Mouse (Mus musculus) R1 (cell line): ENCODE measurements at regions not wholly inside any gene's neighbourhood (a gene's known extent, or its start where the extent isn't known, plus 50 kb on each side); places are given as distances from the start of the nearest gene placed in this dataset.

Experiments used
- DNase-seq: peaks from one replicate; pipeline ENCODE4 v3.0.0-alpha.2; 2018; ENCODE audit warnings: low read depth, low spot score

DNA sequence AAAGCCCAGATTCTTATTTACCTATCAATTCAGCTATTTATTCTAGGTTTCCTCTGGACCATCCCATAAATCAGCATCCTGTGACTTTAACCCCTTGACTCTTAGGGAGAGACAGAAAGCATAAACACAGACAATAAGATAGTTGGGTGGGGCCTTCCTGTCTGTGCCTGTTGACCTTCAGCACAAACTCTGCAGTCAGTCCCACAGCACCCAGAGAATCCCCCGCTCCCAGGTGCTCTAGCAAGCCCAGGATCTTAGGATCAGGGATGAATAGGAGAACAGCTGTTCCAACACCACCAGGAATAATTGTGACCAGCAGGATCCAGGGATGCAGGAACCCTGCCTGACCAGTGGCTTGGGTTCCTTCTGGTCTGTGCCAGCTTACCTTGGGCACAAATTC, 107.8 kb downstream of the Basp1 start:
- DNase-seq = peak; percentile 92

DNA sequence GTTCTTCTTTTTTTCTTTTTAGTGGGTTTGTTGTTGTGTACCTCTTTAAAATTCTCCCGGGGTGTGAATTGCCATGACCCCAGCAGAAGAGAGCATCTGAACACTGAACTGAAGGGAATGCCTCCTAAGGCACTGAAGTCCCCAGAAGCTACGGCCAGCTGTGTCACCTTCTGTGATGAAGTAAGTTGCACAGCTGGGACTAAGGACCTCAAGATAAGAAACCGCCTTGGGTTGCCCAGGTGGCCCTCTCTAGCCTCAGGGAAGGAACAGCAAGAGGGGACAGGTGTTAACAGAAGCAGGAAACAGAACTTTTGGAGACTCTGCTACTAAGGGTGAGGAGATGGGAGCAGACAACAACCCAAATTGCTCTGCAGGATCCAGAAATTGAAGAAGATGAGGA, 110.2 kb downstream of the Basp1 start:
- no peak for DNase-seq

DNA sequence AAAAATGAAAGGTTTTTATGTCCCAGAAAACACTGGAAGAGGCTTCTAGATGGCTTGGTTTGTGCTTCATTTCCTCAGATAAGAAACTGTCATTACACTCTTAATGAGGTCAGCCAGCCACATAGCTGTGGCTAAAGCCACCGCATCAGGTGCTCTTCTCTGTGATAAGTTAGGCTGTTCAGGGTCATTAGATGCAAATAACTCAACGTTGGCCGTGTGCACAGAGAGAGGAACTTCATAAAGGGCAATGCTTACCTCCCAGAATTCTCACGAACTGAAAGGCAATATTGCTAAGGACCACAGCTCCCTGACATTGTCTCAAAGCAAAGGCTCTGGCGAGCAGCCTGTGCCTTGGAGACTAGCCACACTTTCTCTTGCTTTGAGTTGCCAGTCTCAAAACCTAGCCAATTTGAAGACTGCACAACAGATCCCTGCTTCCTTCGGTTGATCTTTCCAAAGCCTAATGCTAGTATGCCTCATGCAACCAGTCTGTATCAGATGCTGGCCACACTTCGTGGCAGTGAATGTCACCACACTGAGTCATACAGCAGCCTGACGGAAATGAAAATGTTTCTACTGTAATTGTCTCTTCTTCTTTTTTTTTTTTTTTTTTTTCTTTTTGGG, 110.8 kb downstream of the Basp1 start:
- DNase-seq = no peak

DNA sequence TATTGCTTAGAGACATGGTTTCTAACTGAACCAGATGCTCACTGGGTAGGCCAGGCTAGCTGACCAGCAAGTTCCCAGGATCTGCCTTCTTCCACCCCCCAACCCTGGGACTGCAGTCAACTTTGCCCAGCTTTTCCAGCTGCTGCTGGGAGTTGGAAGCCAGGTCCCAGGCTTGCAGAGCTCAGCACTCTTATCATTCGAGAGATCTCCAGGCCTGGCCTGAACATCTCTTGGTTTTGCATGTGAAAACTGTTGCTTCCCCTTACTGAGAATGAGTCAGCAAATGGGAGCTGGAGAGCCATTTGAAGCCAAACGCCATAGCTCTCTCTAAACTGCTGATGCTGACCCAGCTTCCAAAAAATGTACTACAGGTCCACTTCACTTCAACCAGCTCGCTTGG, 111.8 kb downstream of the Basp1 start:
- peak; percentile 59 for DNase-seq

DNA sequence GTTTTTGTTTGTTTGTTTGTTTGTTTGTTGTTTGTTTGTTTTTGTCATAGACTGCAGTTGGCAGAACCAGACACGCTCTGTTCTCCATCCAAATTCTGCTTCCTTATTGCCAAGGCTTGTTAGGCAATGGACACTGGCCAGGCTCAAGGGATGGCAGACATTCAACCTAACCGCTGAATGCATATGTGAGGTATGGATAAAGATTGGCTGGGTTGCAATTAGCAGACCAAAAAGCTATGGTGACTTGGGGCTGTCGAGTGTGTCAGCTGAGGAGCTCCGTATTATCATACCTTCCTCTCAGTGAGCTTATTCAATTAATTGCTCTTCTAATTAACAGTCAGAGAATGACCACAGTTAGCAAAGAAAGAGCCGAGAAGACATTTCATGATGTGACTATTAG, 116.3 kb downstream of the Basp1 start:
- no peak for DNase-seq

DNA sequence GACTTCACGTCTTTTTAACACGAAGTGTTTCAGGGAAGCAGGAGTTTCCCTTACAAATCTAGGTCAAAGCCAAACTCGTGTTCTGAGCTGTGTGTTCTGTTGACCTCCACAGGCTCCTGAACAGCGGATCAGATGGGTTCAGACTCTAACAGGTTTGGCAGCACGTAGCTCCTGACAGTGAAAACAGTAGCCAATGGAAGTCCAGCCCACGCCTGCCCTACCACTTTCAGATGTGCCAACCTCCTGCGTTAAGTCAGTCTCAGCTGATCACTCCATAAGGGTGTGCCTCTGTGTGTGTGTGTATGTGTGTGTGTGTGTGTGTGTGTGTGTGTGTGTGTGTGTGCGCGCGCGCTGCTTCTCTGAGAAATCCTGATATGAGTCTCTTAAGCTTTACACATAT, 116.8 kb downstream of the Basp1 start:
- DNase-seq = peak; percentile 7

DNA sequence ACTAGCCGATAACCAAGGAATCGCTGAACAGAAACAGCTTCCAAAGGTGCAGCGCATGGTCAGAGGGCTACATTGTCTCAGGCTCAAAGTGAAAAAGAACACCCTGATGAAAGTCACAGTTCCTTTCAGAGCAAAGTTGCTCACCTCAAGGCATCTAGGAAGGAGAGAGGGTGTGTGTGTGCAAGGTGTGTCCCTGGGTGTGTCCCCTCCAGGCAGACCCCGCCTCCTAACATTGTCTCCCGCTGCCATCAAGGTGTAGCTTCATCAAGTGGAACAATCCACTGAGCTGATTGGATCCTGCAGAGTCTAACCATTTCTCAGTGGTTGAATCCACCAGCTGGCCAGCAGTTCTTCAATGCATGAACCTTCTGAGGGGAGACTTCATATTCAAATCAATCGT, 117.8 kb downstream of the Basp1 start:
- peak; percentile 44 for DNase-seq

DNA sequence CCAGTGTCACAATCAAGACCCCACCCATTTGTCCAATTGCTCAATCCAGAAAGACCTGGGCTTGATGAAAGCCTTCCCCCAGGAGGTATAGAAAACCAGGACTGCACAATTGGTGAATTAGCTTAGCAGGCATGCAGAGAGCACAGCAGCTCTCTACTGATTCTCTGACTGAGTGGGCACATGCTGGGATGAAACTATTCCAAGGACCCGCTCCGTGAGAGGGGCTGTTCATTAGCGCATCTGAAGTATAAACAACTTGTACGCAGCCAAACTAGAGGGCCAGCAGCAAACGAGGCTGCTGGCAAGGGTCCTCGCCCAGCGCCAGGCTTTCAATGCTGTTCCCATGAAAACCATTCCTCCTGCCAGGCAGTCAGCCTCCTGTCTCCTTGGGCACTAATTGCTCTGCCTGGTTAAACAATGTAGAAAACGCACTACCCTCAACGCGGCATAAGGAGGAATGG, 122.3 kb downstream of the Basp1 start:
- DNase-seq = peak; percentile 74

DNA sequence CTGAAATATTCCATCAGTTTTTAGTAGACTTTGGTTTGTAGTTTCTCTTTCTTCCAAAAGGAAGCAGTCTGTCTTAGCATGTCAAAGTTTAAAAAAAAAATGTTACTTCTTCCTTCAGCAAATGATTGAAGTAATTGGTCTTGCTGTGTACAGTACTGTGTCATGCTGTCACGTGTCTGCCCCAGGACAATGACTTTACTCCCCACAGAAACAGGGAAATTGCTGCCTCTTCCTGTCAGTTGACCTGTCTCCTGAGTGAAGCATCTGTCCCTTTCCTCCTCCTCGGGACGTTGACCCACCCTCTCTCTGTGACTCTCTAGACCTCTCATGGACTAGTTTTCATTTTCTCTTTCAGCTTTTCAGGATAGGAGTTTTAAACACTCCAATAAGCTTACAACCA, 125.7 kb downstream of the Basp1 start:
- DNase-seq = no peak

DNA sequence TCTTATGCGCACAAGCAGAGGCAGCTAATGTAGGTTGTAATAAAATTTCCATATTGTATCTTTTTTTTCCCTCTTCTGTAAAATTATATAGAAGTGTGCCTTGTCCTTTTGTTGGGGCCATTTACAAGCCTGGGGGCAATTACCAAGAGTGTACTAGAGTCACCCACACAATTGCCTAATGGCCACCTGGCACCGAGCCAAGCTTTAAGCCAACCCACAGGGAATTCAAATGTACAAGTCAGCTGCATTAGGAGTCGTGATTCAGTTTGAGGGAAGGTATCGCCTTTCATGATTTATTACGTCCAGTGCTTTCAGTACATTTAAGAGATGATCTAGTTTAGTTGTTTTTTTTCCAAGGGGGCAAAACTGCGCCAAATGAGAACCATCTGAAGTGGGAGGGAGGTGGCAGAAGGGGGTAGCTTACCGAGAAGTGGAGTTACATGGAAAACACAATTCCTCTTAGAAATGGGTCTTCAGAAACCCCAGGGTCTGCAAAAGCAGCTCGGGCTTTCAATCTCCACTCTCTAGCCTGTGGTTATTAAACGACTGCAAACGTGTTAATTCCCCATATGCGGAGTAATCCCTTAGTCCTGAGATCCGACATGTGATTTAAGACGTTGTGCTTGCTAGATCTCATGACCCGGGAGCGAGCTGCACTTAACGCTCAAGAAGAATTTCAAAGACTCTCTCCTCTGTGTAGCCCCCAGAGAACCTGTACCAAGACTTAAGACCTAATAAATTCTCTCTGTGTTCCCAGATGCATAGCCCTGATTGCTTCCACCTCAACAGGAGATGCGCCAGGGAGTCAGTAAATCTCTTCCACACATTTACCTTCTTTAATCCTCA, 129.0 kb downstream of the Basp1 start:
- no peak for DNase-seq

DNA sequence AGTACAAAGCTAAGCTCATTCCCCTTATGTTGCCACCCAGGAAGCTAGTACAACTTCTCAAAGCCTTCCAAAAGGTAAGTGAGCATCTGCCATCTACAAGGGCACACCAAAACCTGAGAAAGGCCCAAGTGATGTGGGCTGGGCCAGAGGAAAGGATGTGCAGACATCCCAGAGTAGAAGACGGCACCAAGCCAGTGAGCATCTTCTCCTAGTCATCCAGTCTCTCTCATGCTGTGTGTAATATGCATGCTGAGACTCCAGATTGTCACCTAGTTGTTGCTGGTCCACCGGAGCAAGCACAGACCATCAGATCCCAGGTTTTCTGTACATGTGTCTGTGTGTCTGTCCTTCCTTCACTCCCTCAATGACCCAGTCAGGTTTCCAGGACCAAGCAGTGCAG, 129.9 kb downstream of the Basp1 start:
- DNase-seq = no peak

DNA sequence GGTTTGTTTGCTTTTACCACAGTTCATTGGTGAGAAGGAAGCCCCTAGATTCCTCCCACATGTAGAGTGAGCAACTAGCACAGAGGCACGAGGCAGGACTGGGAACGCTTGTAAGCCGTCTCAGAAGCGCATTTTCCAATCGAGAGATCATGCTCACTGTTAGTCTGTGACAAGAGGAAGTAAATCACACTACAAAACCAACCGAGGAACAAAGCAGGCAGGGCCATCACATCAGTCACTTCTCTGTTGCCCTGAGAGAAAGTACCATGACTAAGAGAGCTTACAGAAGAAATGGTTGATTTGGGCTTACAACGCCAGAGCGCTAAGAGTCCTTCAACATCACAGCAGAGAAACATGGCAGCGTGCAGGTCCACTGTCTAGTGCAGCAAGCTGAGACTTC, 131.2 kb downstream of the Basp1 start:
- no peak for DNase-seq

DNA sequence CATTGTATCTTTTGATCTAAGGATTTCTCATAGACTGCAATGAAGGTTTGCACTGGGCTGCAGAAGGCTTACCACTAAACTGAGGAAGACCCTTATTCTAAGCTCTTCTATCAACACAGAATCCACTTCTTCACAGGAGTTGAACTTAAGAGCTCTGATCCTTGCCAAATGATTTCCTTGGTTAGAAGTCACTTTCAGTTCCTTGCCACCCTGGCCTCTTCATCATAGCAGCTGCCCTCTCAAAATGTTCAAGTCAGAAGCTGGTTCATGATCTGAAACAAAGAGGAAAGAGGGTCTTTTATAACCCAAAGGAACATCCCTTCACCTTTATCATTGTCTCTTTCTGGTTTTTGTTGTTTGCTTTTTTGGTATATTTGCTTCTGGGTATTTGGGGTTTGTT, 131.6 kb downstream of the Basp1 start:
- DNase-seq = no peak

DNA sequence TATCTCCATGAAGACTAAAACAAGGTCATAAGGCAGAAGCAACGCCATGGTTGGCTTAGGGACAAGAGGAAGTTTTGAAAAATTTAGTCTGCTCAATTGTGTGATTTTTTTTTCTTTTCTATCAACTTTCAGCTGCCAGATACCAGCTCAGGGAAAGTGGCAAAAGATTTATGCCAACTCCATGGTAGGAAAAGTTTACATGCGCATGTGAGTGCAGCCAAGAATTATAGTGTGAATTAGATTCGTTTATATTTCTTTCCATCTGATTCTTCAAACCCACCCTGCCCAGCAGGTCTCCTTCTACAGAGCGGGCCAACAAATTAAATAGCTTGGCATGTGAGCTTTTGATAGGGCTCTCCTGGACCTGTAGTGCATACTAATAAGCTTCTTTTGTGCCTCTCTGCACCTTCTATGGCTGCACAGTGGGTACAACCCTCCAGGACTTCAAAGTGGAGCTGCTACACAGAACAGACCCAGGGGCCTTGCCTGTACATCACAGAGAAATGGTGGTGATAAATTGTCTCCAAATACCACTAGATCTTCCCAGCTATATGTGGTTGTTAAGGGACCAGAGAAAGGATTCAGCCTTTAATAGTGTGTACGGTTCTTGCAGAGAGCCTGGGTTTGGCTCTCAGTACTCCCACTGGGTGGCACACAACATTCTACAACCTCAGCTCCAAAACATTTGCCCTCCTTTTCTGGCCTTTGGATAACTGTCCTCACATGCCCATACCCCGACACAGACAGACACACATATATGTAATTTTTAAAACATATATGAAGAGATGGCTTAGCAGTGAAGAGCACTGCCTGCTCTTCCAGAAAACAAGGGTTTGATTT, 135.0 kb downstream of the Basp1 start:
- no peak for DNase-seq

DNA sequence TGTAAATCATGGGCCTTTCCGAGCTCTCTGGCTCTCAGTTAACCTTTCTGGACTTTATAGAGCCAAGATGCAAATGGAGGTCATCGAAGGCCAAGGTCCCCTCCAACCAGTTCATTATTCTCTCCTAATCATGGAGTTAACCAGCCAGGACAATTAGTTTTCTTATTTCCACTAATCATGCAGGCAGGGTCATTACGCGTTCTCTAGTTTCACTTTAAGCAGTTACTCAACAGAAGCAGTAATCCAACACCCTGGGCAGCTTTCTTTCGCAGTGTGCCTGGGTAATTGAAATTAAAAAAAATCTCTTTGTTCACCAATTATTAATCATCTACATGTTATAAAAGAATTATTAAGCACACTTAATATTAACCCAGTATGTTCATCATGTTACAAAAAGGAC, 137.3 kb downstream of the Basp1 start:
- DNase-seq = peak; percentile 9

DNA sequence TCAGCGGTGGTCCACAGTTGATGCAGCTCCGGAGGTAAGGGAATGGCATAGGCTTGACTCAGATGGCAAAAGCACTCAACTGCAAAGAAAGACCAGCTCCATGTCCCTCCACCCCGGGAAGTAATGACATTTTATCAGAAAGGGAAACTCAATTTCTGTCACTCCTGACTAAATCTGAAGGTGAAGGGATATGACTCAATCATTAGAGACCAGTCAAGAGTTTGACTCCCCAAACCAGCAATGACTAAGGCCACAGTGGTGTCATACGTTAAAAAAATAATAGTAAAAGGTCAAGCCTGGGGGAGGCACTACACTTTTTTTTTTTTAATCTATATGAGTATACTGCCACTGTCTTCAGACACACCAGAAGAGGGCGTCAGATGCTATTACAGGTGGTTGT, 141.7 kb downstream of the Basp1 start:
- DNase-seq = no peak

DNA sequence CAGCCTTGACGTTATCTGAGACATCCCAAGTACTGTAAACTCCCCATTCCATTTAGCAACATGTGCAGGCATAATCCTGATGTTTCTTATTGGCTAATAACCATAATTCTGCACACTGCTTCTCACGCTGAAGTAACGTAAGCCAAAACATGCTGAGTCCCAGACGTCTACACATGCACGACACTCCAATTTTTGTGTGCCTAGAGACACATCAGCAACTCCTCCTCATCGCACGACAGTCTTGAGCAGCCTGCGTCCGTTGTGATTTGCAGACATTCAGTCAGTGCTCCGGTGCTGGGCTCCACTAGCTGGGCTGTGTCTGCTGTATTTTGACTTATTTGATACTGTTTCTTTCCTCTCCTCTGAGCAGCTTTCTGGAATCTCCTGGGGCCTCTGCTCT, 143.2 kb downstream of the Basp1 start:
- peak; percentile 17 for DNase-seq

DNA sequence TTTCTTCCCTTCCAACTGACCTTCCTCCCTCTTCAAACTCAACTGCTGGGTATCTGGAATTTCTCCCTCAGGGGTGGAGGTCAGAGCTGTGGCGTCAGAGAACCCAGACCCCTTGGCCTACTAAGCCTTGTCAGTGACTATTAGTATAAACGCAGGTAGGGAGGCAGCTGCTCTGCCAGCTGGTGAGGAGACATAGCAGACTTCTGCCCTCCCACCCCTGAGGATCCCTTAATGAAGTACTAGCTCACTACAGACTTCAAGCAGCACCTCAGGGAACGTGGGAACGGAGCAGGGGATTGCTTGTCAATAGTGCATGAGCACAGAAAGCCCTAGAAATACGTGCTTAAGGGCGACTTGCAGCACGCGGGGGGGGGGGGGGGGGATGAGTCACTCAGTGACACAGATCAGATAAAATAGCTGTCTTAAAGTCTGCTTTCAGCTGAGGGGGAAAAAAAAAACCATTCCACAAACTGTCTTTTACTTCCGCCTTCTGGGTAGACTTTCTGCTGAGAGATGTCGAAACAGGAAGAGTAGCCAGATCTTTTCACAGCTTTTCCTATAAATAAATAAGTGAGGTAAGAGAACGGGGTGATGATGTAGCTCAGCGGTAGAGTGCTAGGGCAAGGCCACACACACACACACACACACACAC, 144.1 kb downstream of the Basp1 start:
- DNase-seq = peak; percentile 10

DNA sequence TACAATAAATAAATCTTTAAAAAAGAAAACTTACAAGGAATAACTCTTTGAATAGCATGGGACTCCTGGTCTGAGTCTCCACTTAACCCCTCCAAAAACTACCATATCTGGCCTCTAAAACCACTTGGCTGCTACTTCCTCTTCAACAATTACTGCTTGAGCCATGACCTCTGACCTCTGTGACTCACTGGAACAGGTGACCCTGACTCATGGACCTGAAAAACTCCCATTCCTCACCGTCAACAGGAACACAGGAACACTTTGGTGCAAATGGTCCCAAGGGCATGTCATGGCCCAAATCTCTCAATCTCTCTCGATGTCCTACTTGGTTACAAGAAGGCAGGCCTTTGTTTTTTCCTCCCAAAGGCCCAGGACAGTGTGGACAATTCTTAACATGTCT, 145.1 kb downstream of the Basp1 start:
- peak; percentile 16 for DNase-seq

DNA sequence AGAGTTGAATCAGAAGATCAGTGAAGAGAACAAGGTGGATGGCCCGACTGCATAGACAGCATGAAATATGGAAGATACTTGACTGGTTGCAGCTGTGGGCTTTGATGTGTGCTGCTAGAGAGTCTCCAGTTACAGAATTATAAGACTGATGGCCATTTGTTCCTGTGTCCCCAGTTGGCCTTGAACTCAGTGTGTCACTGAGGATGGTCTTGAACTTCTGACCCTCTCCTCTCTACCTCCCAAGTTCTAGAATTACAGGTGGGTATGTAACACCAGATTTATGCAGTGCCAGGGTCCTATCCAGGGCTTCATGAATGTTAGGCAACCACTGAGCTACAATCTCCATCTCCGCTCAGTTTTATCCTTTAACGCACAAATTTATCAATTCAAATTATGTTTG, 146.1 kb downstream of the Basp1 start:
- no peak for DNase-seq

DNA sequence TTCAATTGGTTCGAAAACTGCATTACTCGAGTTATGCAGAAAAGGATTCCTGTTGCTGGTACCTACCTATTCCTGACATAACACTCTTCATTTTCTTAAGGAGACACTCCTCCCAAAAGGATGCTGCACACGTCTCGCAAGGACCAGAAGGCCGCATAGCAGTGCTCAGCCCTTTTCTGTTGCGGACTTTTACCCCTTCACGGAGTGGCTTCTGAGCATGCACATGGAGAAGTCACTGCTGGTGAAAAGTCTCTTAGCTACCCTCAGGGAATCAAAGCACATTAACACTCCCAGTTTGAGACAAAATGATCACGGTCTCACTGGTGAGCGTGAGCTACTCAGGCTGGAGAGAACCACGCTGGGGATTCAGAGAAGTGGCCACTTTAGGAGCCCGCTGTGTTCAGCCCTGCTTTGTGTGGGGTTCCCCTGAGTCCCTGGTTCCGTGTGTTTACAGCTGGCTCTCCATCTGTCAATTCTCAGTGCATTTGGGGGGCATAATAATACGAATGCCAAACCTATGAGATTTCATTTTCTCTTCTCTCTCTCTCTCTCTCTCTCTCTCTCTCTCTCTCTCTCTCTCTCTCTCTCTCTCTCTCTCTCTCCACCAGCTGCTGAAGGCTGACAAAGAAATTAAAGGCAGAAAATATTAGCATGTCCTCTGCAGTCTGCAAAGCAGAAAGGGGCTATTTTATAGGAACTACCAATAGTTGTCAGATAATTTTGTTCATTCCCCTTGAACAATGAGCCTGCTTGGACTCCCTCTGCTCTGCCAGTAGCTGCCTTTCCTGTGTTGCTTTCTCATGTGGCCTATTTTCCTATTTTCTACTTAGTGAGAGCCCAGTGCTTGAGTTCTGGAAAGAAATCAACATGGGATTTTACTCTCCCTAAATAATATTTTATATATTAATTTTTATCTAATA, 160.7 kb downstream of the Basp1 start:
- DNase-seq = no peak
